Mouse (Mus musculus): ENCODE results near the gene Gm20481. TPM values are rescaled to one million over a fixed set of nuclear protein-coding genes. Genes with fewer than 3 reads are reported as not detected.

The Gm20481 gene
- polyA plus RNA-seq, 1 experiment from 2014 or later: not detected

- H3K9me3 ChIP-seq (ENCODE audit: control insufficient read depth, low read length): no peaks in the 10 kb centered on the region
- peaks cover 82% of the 10 kb centered on the region for H3K36me3 ChIP-seq (ENCODE audit: control insufficient read depth, insufficient read depth, low read length)
- H3K4me1 ChIP-seq (ENCODE audit: control insufficient read depth, insufficient read depth, low read length): peaks cover 3% of the 10 kb centered on the region
- DNase-seq (ENCODE audit: low spot score) (no peak), ATAC-seq (ENCODE audit: low read depth) (no peak)
- H3K27ac ChIP-seq (replicated peaks; ENCODE audit: low read depth, low read length): no peak overlapping the region
- WGBS: 95% methylated on average over 7 of the region's 7 CpGs
- H3K27me3 ChIP-seq (replicated peaks; ENCODE audit: control insufficient read depth, insufficient read depth, low read length): no peaks in the 10 kb centered on the region
- H3K9ac ChIP-seq (ENCODE audit: low read depth, low read length): no peak overlapping the region
- no peak overlapping the region for H3K4me2 ChIP-seq (ENCODE audit: low read depth, low read length)
- no peak overlapping the region for H3K4me3 ChIP-seq (ENCODE audit: low read depth, low read length)
These were observed 37.8 kb downstream of the Gm20481 start for GRCm38 (mm10) chr17:35007387-35007991.

- H3K9ac ChIP-seq (ENCODE audit: low read depth, low read length): no peak overlapping the region
- no peaks in the 10 kb centered on the region for H3K9me3 ChIP-seq (ENCODE audit: control insufficient read depth, low read length)
- H3K27ac ChIP-seq (replicated peaks; ENCODE audit: low read depth, low read length): no peak overlapping the region
- DNase-seq (ENCODE audit: low spot score): no peak
- no peaks in the 10 kb centered on the region for H3K27me3 ChIP-seq (replicated peaks; ENCODE audit: control insufficient read depth, insufficient read depth, low read length)
- ATAC-seq (ENCODE audit: low read depth): no peak
- H3K4me1 ChIP-seq (ENCODE audit: control insufficient read depth, insufficient read depth, low read length): no peaks in the 10 kb centered on the region
- H3K4me3 ChIP-seq (ENCODE audit: low read depth, low read length): no peak overlapping the region
- H3K36me3 ChIP-seq (ENCODE audit: control insufficient read depth, insufficient read depth, low read length): peaks cover 96% of the 10 kb centered on the region
- WGBS: 91% methylated on average over 7 of the region's 7 CpGs
- no peak overlapping the region for H3K4me2 ChIP-seq (ENCODE audit: low read depth, low read length)
These were observed 39.9 kb downstream of the Gm20481 start for GRCm38 (mm10) chr17:35009586-35009985.

GRCm38 (mm10) chr17:35011440-35011839 is 41.7 kb downstream of the Gm20481 start:
- ATAC-seq (ENCODE audit: low read depth) (no peak), DNase-seq (ENCODE audit: low spot score) (no peak)
- H3K27ac ChIP-seq (replicated peaks; ENCODE audit: low read depth, low read length): no peak overlapping the region
- no peak overlapping the region for H3K4me3 ChIP-seq (ENCODE audit: low read depth, low read length)
- H3K27me3 ChIP-seq (replicated peaks; ENCODE audit: control insufficient read depth, insufficient read depth, low read length): no peaks in the 10 kb centered on the region
- H3K9me3 ChIP-seq (ENCODE audit: control insufficient read depth, low read length): no peaks in the 10 kb centered on the region
- 90% methylated on average over 8 of the region's 8 CpGs for WGBS
- no peaks in the 10 kb centered on the region for H3K4me1 ChIP-seq (ENCODE audit: control insufficient read depth, insufficient read depth, low read length)
- no peak overlapping the region for H3K4me2 ChIP-seq (ENCODE audit: low read depth, low read length)
- peaks cover 98% of the 10 kb centered on the region for H3K36me3 ChIP-seq (ENCODE audit: control insufficient read depth, insufficient read depth, low read length)
- H3K9ac ChIP-seq (ENCODE audit: low read depth, low read length): no peak overlapping the region

GRCm38 (mm10) chr17:35012430-35012829 is 42.7 kb downstream of the Gm20481 start:
- Histone ChIP-seq H3K4me3 (ENCODE audit: low read depth, low read length) (no peak overlapping the region), H3K9ac (ENCODE audit: low read depth, low read length) (no peak overlapping the region), H3K9me3 (ENCODE audit: control insufficient read depth, low read length) (no peaks in the 10 kb centered on the region), H3K4me2 (ENCODE audit: low read depth, low read length) (no peak overlapping the region), H3K27ac (replicated peaks; ENCODE audit: low read depth, low read length) (no peak overlapping the region), H3K4me1 (ENCODE audit: control insufficient read depth, insufficient read depth, low read length) (no peaks in the 10 kb centered on the region), H3K36me3 (ENCODE audit: control insufficient read depth, insufficient read depth, low read length) (peaks cover 93% of the 10 kb centered on the region), H3K27me3 (replicated peaks; ENCODE audit: control insufficient read depth, insufficient read depth, low read length) (no peaks in the 10 kb centered on the region)
- WGBS: 85% methylated on average over 12 of the region's 13 CpGs
- ATAC-seq (ENCODE audit: low read depth): no peak
- DNase-seq (ENCODE audit: low spot score): no peak

GRCm38 (mm10) chr17:35013221-35013620 is 43.5 kb downstream of the Gm20481 start:
- no peaks in the 10 kb centered on the region for H3K9me3 ChIP-seq (ENCODE audit: control insufficient read depth, low read length)
- WGBS: 76% methylated on average over 6 of the region's 6 CpGs
- H3K36me3 ChIP-seq (ENCODE audit: control insufficient read depth, insufficient read depth, low read length): peaks cover 86% of the 10 kb centered on the region
- H3K9ac ChIP-seq (ENCODE audit: low read depth, low read length): no peak overlapping the region
- H3K27ac ChIP-seq (replicated peaks; ENCODE audit: low read depth, low read length): no peak overlapping the region
- no peaks in the 10 kb centered on the region for H3K4me1 ChIP-seq (ENCODE audit: control insufficient read depth, insufficient read depth, low read length)
- no peaks in the 10 kb centered on the region for H3K27me3 ChIP-seq (replicated peaks; ENCODE audit: control insufficient read depth, insufficient read depth, low read length)
- no peak overlapping the region for H3K4me2 ChIP-seq (ENCODE audit: low read depth, low read length)
- DNase-seq (ENCODE audit: low spot score) (no peak), ATAC-seq (ENCODE audit: low read depth) (no peak)
- no peak overlapping the region for H3K4me3 ChIP-seq (ENCODE audit: low read depth, low read length)

- H3K9ac ChIP-seq (ENCODE audit: low read depth, low read length): no peak overlapping the region
- DNase-seq (ENCODE audit: low spot score) (no peak), ATAC-seq (ENCODE audit: low read depth) (no peak)
- peaks cover 66% of the 10 kb centered on the region for H3K36me3 ChIP-seq (ENCODE audit: control insufficient read depth, insufficient read depth, low read length)
- no peak overlapping the region for H3K4me3 ChIP-seq (ENCODE audit: low read depth, low read length)
- WGBS: 90% methylated on average over 16 of the region's 16 CpGs
- no peaks in the 10 kb centered on the region for H3K27me3 ChIP-seq (replicated peaks; ENCODE audit: control insufficient read depth, insufficient read depth, low read length)
- H3K4me1 ChIP-seq (ENCODE audit: control insufficient read depth, insufficient read depth, low read length): no peaks in the 10 kb centered on the region
- H3K27ac ChIP-seq (replicated peaks; ENCODE audit: low read depth, low read length): no peak overlapping the region
- H3K4me2 ChIP-seq (ENCODE audit: low read depth, low read length): no peak overlapping the region
- no peaks in the 10 kb centered on the region for H3K9me3 ChIP-seq (ENCODE audit: control insufficient read depth, low read length)
These were observed 45.6 kb downstream of the Gm20481 start for GRCm38 (mm10) chr17:35015296-35015695.

- Histone ChIP-seq H3K4me1 (ENCODE audit: control insufficient read depth, insufficient read depth, low read length) (no peaks in the 10 kb centered on the region), H3K36me3 (ENCODE audit: control insufficient read depth, insufficient read depth, low read length) (peaks cover 55% of the 10 kb centered on the region), H3K9ac (ENCODE audit: low read depth, low read length) (peak within 1 kb of the TSS; percentile 37; the same call in 1 of the 2 replicates), H3K4me2 (ENCODE audit: low read depth, low read length) (no peak within 1 kb of the TSS), H3K9me3 (ENCODE audit: control insufficient read depth, low read length) (no peaks in the 10 kb centered on the region), H3K27ac (replicated peaks; ENCODE audit: low read depth, low read length) (no peak within 1 kb of the TSS), H3K27me3 (replicated peaks; ENCODE audit: control insufficient read depth, insufficient read depth, low read length) (no peaks in the 10 kb centered on the region), H3K4me3 (ENCODE audit: low read depth, low read length) (no peak within 1 kb of the TSS)
- peak; percentile 41 for ATAC-seq (ENCODE audit: low read depth)
- DNase-seq (ENCODE audit: low spot score): peak; percentile 58
- 48% methylated on average over 11 of the region's 12 CpGs for WGBS
These were observed 46.7 kb downstream of the Gm20481 start, which contains the start of gene Vwa7 for GRCm38 (mm10) chr17:35016376-35016775. Gene Vwa7 (plus strand): TSS chr17:35016579.

- Histone ChIP-seq H3K4me3 (ENCODE audit: low read depth, low read length) (no peak overlapping the region), H3K4me2 (ENCODE audit: low read depth, low read length) (no peak overlapping the region), H3K36me3 (ENCODE audit: control insufficient read depth, insufficient read depth, low read length) (peaks cover 48% of the 10 kb centered on the region), H3K4me1 (ENCODE audit: control insufficient read depth, insufficient read depth, low read length) (no peaks in the 10 kb centered on the region), H3K27me3 (replicated peaks; ENCODE audit: control insufficient read depth, insufficient read depth, low read length) (no peaks in the 10 kb centered on the region), H3K9ac (ENCODE audit: low read depth, low read length) (no peak overlapping the region), H3K9me3 (ENCODE audit: control insufficient read depth, low read length) (no peaks in the 10 kb centered on the region), H3K27ac (replicated peaks; ENCODE audit: low read depth, low read length) (no peak overlapping the region)
- ATAC-seq (ENCODE audit: low read depth) (no peak), DNase-seq (ENCODE audit: low spot score) (no peak)
- WGBS: 74% methylated on average over 10 of the region's 10 CpGs
These were observed 47.3 kb downstream of the Gm20481 start for GRCm38 (mm10) chr17:35016791-35017705.
